Mouse (Mus musculus): ENCODE data around the gene Clmn. TPM values are rescaled to one million over a fixed set of nuclear protein-coding genes. Genes with fewer than 3 reads are reported as not detected.

The Clmn gene
- 2.9 and 3.0 TPM in 2 replicates for polyA plus RNA-seq (2015; fragmentation: Nextera tagmentation; extraction: Ambion mirVana)

- ATAC-seq, result peak; percentile 43
- H3K9me3 ChIP-seq (ENCODE audit: control insufficient read depth, low read length), result no peaks in the 10 kb centered on the region
- peak within 1 kb of the TSS; percentile 93 for H3K9ac ChIP-seq (ENCODE audit: low read depth, low read length)
- no peaks in the 10 kb centered on the region for H3K27me3 ChIP-seq (replicated peaks; ENCODE audit: control insufficient read depth, insufficient read depth, low read length)
- H3K4me2 ChIP-seq (ENCODE audit: low read depth, low read length), result peak within 1 kb of the TSS; percentile 96
- no peaks in the 10 kb centered on the region for H3K36me3 ChIP-seq (ENCODE audit: control insufficient read depth, insufficient read depth, low read length)
- peak within 1 kb of the TSS; percentile 84 for H3K4me3 ChIP-seq (ENCODE audit: low read length)
- peak within 1 kb of the TSS; percentile 74 for H3K27ac ChIP-seq (ENCODE audit: low read length)
- WGBS, result 0% methylated on average over 49 of the region's 80 CpGs
- peaks cover 6% of the 10 kb centered on the region; the same call in 1 of the 2 replicates for H3K4me1 ChIP-seq (ENCODE audit: control insufficient read depth, insufficient read depth, low read length)
Measured at GRCm38 (mm10) chr12:104864439-104865165, at the start of gene Clmn. Clmn (minus strand) TSS chr12:104865076.

GRCm38 (mm10) chr12:104912990-104913389, 48.1 kb upstream of the Clmn start:
- ATAC-seq, result no peak
- no peak overlapping the region for H3K27ac ChIP-seq (ENCODE audit: low read length)
- 70% methylated on average over 3 of the region's 3 CpGs for WGBS

GRCm38 (mm10) chr12:104912281-104912933, 47.5 kb upstream of the Clmn start:
- 46% methylated on average over 10 of the region's 10 CpGs for WGBS
- Histone ChIP-seq H3K27me3 (replicated peaks; ENCODE audit: control insufficient read depth, insufficient read depth, low read length) (no peaks in the 10 kb centered on the region), H3K27ac (ENCODE audit: low read length) (no peak overlapping the region), H3K4me2 (ENCODE audit: low read depth, low read length) (no peak overlapping the region), H3K9me3 (ENCODE audit: control insufficient read depth, low read length) (no peaks in the 10 kb centered on the region), H3K4me1 (ENCODE audit: control insufficient read depth, insufficient read depth, low read length) (peaks cover 3% of the 10 kb centered on the region; the same call in 1 of the 2 replicates), H3K36me3 (ENCODE audit: control insufficient read depth, insufficient read depth, low read length) (no peaks in the 10 kb centered on the region), H3K9ac (ENCODE audit: low read depth, low read length) (no peak overlapping the region), H3K4me3 (ENCODE audit: low read length) (no peak overlapping the region)
- no peak for ATAC-seq

More at GRCm38 (mm10) chr12:104912990-104913389, 48.1 kb upstream of the Clmn start:
- Histone ChIP-seq H3K27me3 (replicated peaks; ENCODE audit: control insufficient read depth, insufficient read depth, low read length) (no peaks in the 10 kb centered on the region), H3K9ac (ENCODE audit: low read depth, low read length) (no peak overlapping the region), H3K9me3 (ENCODE audit: control insufficient read depth, low read length) (no peaks in the 10 kb centered on the region), H3K4me2 (ENCODE audit: low read depth, low read length) (no peak overlapping the region), H3K36me3 (ENCODE audit: control insufficient read depth, insufficient read depth, low read length) (no peaks in the 10 kb centered on the region), H3K4me1 (ENCODE audit: control insufficient read depth, insufficient read depth, low read length) (peaks cover 3% of the 10 kb centered on the region; the same call in 1 of the 2 replicates), H3K4me3 (ENCODE audit: low read length) (no peak overlapping the region)

GRCm38 (mm10) chr12:104909750-104910149, 44.9 kb upstream of the Clmn start:
- no peak for ATAC-seq
- H3K27ac ChIP-seq (ENCODE audit: low read length), result no peak overlapping the region
- no peaks in the 10 kb centered on the region for H3K36me3 ChIP-seq (ENCODE audit: control insufficient read depth, insufficient read depth, low read length)
- peaks cover 3% of the 10 kb centered on the region; the same call in 1 of the 2 replicates for H3K4me1 ChIP-seq (ENCODE audit: control insufficient read depth, insufficient read depth, low read length)
- H3K4me2 ChIP-seq (ENCODE audit: low read depth, low read length), result no peak overlapping the region
- H3K4me3 ChIP-seq (ENCODE audit: low read length), result no peak overlapping the region
- WGBS, result 93% methylated on average over 4 of the region's 4 CpGs
- no peaks in the 10 kb centered on the region for H3K27me3 ChIP-seq (replicated peaks; ENCODE audit: control insufficient read depth, insufficient read depth, low read length)
- H3K9ac ChIP-seq (ENCODE audit: low read depth, low read length), result no peak overlapping the region
- H3K9me3 ChIP-seq (ENCODE audit: control insufficient read depth, low read length), result peaks cover 3% of the 10 kb centered on the region; the same call in 1 of the 2 replicates

GRCm38 (mm10) chr12:104908986-104909385, 44.1 kb upstream of the Clmn start:
- no peaks in the 10 kb centered on the region for H3K27me3 ChIP-seq (replicated peaks; ENCODE audit: control insufficient read depth, insufficient read depth, low read length)
- no peak overlapping the region for H3K4me3 ChIP-seq (ENCODE audit: low read length)
- ATAC-seq, result no peak
- H3K9me3 ChIP-seq (ENCODE audit: control insufficient read depth, low read length), result peaks cover 3% of the 10 kb centered on the region; the same call in 1 of the 2 replicates
- whole genome bisulfite sequencing, result 69% methylated on average over 4 of the region's 5 CpGs
- no peak overlapping the region for H3K27ac ChIP-seq (ENCODE audit: low read length)
- no peak overlapping the region for H3K9ac ChIP-seq (ENCODE audit: low read depth, low read length)
- H3K4me1 ChIP-seq (ENCODE audit: control insufficient read depth, insufficient read depth, low read length), result peaks cover 3% of the 10 kb centered on the region; the same call in 1 of the 2 replicates
- H3K4me2 ChIP-seq (ENCODE audit: low read depth, low read length), result no peak overlapping the region
- H3K36me3 ChIP-seq (ENCODE audit: control insufficient read depth, insufficient read depth, low read length), result no peaks in the 10 kb centered on the region

- H3K9ac ChIP-seq (ENCODE audit: low read depth, low read length), result no peak overlapping the region
- no peak overlapping the region for H3K4me3 ChIP-seq (ENCODE audit: low read length)
- H3K36me3 ChIP-seq (ENCODE audit: control insufficient read depth, insufficient read depth, low read length), result no peaks in the 10 kb centered on the region
- no peak for ATAC-seq
- H3K27ac ChIP-seq (ENCODE audit: low read length), result no peak overlapping the region
- H3K4me2 ChIP-seq (ENCODE audit: low read depth, low read length), result no peak overlapping the region
- WGBS, result 16% methylated on average over 15 of the region's 15 CpGs
- no peaks in the 10 kb centered on the region for H3K27me3 ChIP-seq (replicated peaks; ENCODE audit: control insufficient read depth, insufficient read depth, low read length)
- peaks cover 3% of the 10 kb centered on the region; the same call in 1 of the 2 replicates for H3K9me3 ChIP-seq (ENCODE audit: control insufficient read depth, low read length)
- peaks cover 3% of the 10 kb centered on the region; the same call in 1 of the 2 replicates for H3K4me1 ChIP-seq (ENCODE audit: control insufficient read depth, insufficient read depth, low read length)
Measured at GRCm38 (mm10) chr12:104908024-104908781, 43.3 kb upstream of the Clmn start.

- Histone ChIP-seq H3K9ac (ENCODE audit: low read depth, low read length) (no peak overlapping the region), H3K36me3 (ENCODE audit: control insufficient read depth, insufficient read depth, low read length) (no peaks in the 10 kb centered on the region), H3K9me3 (ENCODE audit: control insufficient read depth, low read length) (peaks cover 3% of the 10 kb centered on the region; the same call in 1 of the 2 replicates), H3K27ac (ENCODE audit: low read length) (no peak overlapping the region), H3K4me3 (ENCODE audit: low read length) (no peak overlapping the region), H3K4me1 (ENCODE audit: control insufficient read depth, insufficient read depth, low read length) (peaks cover 3% of the 10 kb centered on the region; the same call in 1 of the 2 replicates), H3K27me3 (replicated peaks; ENCODE audit: control insufficient read depth, insufficient read depth, low read length) (no peaks in the 10 kb centered on the region), H3K4me2 (ENCODE audit: low read depth, low read length) (no peak overlapping the region)
- ATAC-seq, result 0 out of 2 replicates have a peak, but pooled peaks have one; percentile 15
- WGBS, result 91% methylated on average over 2 of the region's 2 CpGs
Measured at GRCm38 (mm10) chr12:104907133-104907532, 42.3 kb upstream of the Clmn start.

- Histone ChIP-seq H3K36me3 (ENCODE audit: control insufficient read depth, insufficient read depth, low read length) (no peaks in the 10 kb centered on the region), H3K9me3 (ENCODE audit: control insufficient read depth, low read length) (peaks cover 3% of the 10 kb centered on the region; the same call in 1 of the 2 replicates), H3K9ac (ENCODE audit: low read depth, low read length) (no peak overlapping the region), H3K27ac (ENCODE audit: low read length) (no peak overlapping the region), H3K4me1 (ENCODE audit: control insufficient read depth, insufficient read depth, low read length) (peaks cover 3% of the 10 kb centered on the region; the same call in 1 of the 2 replicates), H3K4me3 (ENCODE audit: low read length) (no peak overlapping the region), H3K4me2 (ENCODE audit: low read depth, low read length) (no peak overlapping the region), H3K27me3 (replicated peaks; ENCODE audit: control insufficient read depth, insufficient read depth, low read length) (no peaks in the 10 kb centered on the region)
- 24% methylated on average over 5 of the region's 5 CpGs for WGBS
- ATAC-seq, result peak; percentile 32; the same call in 1 of the 2 replicates
Measured at GRCm38 (mm10) chr12:104904138-104904537, 39.3 kb upstream of the Clmn start.

Measured in intestine, embryonic 16.5 days (tissue).